Mouse (Mus musculus) liver, embryonic 15.5 days (tissue): ENCODE data around the gene Fnbp1. TPM values are rescaled to one million over a fixed set of nuclear protein-coding genes. Genes with fewer than 3 reads are reported as not detected.

ENCODE experiments used
- ATAC-seq: fragments of 200-750 bp; cut with Nextera tagmentation; 2 replicates; pipeline ENCODE4 v1.8.0; 2017; ENCODE audit warnings: moderate number of reproducible peaks, mild to moderate bottlenecking, moderate library complexity; ENCODE audit not compliant: insufficient read depth
- H3K27ac ChIP-seq: fragments of 300-500 bp; sonication (generic); replicated peaks from 2 replicates; pipeline ENCODE4 v1.5.1; 2015; ENCODE audit warnings: mild to moderate bottlenecking, inconsistent platforms
- H3K27me3 ChIP-seq: fragments of 300-500 bp; sonication (generic); 2 replicates; pipeline ENCODE4 v1.6.1; 2015; ENCODE audit warnings: mild to moderate bottlenecking, inconsistent platforms
- H3K36me3 ChIP-seq: fragments of 300-500 bp; sonication (generic); replicated peaks from 2 replicates; pipeline ENCODE4 v1.6.1; 2015; ENCODE audit warnings: moderate library complexity, mild to moderate bottlenecking, inconsistent platforms
- H3K4me1 ChIP-seq: fragments of 300-500 bp; sonication (generic); replicated peaks from 2 replicates; pipeline ENCODE4 v1.6.1; 2015; ENCODE audit warnings: inconsistent platforms
- H3K4me2 ChIP-seq: fragments of 300-500 bp; sonication (generic); 2 replicates; pipeline ENCODE4 v1.6.1; 2015; ENCODE audit warnings: moderate library complexity, mild to moderate bottlenecking, inconsistent platforms
- H3K4me3 ChIP-seq: fragments of 300-500 bp; sonication (generic); replicated peaks from 2 replicates; pipeline ENCODE4 v1.5.1; 2015; ENCODE audit warnings: mild to moderate bottlenecking, inconsistent platforms
- H3K9ac ChIP-seq: fragments of 300-500 bp; sonication (generic); 2 replicates; pipeline ENCODE4 v1.6.1; 2015; ENCODE audit warnings: moderate library complexity, mild to moderate bottlenecking, inconsistent platforms
- H3K9me3 ChIP-seq: fragments of 300-500 bp; sonication (generic); replicated peaks from 2 replicates; pipeline ENCODE4 v1.6.1; 2016; ENCODE audit warnings: inconsistent platforms
- WGBS: fragments of 180-500 bp; shearing (Covaris S2); methylation state at CpG from one replicate; pipeline ENCODE4 v1.1.7; 2015; ENCODE audit warnings: mixed read lengths; ENCODE audit not compliant: insufficient replicate concordance; 5-methylcytosine and 5-hydroxymethylcytosine counted together
- polyA plus RNA-seq: library from polyadenylated mRNA; unstranded; fragments of >200 nt; fragmentation: Nextera tagmentation; extraction: Ambion mirVana; gene quantifications from 2 replicates; pipeline ENCODE4 v1.2.1, GENCODE M21; 2015

The Fnbp1 gene
- polyA plus RNA-seq, 1 experiment from 2014 or later: 5.1 TPM

DNA sequence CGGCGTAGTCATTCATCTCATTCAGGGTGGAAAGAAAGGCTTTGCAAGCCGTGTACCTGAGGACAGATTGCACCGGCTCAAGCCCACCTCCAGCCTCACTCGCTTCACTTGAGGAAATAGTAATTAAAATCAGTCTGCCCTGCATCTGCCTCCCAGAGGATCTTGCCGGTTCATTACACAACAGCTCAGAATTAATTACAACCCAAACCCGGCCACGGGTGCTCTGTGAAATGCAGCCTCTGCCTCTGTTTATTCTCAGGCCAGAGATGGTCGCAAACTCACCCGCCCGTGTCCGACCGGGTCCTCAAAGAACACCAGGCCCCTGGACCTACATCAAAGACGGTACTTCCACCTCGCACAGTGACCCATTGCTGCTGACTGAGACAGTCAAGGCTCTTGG, 45.7 kb downstream of the Fnbp1 start:
- 82% methylated on average over 15 of the region's 15 CpGs for WGBS
- no peak for ATAC-seq
- Histone ChIP-seq H3K27ac (no peak overlapping the region), H3K36me3 (peaks cover 6% of the 10 kb centered on the region), H3K9me3 (no peaks in the 10 kb centered on the region), H3K4me1 (peaks cover 4% of the 10 kb centered on the region; the same call in 1 of the 2 replicates), H3K9ac (no peak overlapping the region), H3K4me3 (no peak overlapping the region), H3K4me2 (no peak overlapping the region), H3K27me3 (no peaks in the 10 kb centered on the region)

DNA sequence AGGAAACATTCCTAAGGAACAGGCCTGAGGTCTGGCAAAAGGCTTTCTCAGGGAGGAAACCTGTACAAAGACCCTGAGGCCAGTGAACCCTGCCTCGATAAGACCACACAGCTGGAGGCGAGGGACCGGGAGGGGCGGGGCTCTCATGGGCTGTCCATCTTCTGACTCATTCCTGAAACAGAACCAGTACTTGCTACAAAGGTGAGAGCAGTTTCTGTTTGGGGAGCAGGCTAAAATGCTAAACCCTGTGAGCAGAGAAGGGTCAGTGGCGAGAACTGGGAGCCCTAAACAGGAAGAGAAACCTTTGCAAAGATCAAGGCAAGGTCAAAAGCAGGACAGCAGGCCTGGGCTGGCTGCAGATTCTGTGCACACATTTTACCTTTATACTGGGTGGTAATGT, 47.2 kb downstream of the Fnbp1 start:
- Histone ChIP-seq H3K4me1 (peaks cover 3% of the 10 kb centered on the region; the same call in 1 of the 2 replicates), H3K27me3 (no peaks in the 10 kb centered on the region), H3K27ac (no peak overlapping the region), H3K4me2 (no peak overlapping the region), H3K36me3 (no peaks in the 10 kb centered on the region), H3K9ac (no peak overlapping the region), H3K9me3 (no peaks in the 10 kb centered on the region), H3K4me3 (no peak overlapping the region)
- ATAC-seq: no peak
- 54% methylated on average over 5 of the region's 5 CpGs for WGBS

DNA sequence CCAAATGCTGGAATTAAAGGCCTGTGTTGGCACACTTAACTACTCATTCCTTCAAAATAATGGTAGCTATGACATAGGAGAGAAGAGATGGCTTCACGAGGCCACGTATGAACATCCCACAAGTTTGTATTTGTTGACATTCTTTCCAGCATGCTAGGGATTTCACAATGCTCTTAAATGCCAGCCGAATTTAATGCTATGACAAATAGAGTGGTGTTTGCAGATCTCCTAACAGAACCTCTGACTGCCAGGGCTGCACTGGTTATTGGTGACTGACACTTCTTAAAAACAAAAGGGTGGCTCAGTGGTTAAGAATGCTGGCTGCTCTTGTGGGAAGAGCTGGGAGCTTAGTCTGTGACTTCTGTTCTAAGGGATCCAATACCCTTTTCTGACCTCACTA, 48.9 kb downstream of the Fnbp1 start:
- Histone ChIP-seq H3K27me3 (no peaks in the 10 kb centered on the region), H3K4me1 (peaks cover 16% of the 10 kb centered on the region), H3K9ac (no peak overlapping the region), H3K4me3 (no peak overlapping the region), H3K36me3 (no peaks in the 10 kb centered on the region), H3K9me3 (no peaks in the 10 kb centered on the region), H3K4me2 (no peak overlapping the region), H3K27ac (no peak overlapping the region)
- no peak for ATAC-seq
- 64% methylated on average over 3 of the region's 3 CpGs for WGBS

DNA sequence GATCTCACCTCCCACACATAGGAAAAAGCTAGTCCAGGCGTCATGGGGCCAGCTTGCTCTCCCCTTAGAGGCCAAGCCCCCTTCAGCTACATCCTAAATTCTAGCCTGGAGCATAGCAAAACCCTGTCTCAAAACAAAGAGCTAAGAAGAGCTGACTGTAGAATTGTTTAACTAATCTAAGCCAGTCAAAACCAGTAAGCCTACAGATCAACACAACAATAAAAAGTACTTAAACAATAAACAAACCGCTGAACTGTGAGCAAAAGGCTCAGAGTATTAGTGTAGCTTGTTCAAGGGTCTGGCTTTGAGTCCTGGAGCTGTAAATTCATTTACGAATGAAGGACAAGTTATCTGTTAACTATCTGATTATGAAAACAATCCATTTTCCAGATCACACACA, 50.6 kb downstream of the Fnbp1 start:
- Histone ChIP-seq H3K27ac (no peak overlapping the region), H3K36me3 (no peaks in the 10 kb centered on the region), H3K9ac (no peak overlapping the region), H3K9me3 (no peaks in the 10 kb centered on the region), H3K4me3 (no peak overlapping the region), H3K4me2 (no peak overlapping the region), H3K27me3 (no peaks in the 10 kb centered on the region), H3K4me1 (peaks cover 30% of the 10 kb centered on the region)
- ATAC-seq: no peak
- WGBS: 55% methylated on average over 3 of the region's 3 CpGs

DNA sequence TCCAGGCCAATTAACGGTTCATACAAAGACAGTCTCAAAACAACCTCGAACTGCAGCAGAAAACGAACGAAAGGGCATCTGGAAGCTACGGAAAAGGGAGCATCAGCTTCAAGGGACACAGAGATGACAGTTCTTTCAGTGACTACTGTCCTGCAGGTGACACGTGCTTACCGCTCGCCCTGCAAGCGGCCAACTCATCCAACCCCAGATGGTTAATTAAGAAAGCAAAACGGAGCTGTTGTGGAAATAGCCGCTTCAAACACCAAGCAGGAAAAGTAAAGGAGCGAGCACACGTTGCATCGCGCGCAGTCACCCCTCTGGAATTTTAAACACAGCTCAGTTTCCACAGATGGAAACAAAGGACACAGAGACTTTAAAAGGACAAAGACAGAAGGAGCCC, 52.2 kb downstream of the Fnbp1 start:
- no peak for ATAC-seq
- no peaks in the 10 kb centered on the region for H3K27me3 ChIP-seq
- peaks cover 30% of the 10 kb centered on the region for H3K4me1 ChIP-seq
- H3K27ac ChIP-seq: no peak overlapping the region
- H3K9me3 ChIP-seq: no peaks in the 10 kb centered on the region
- 76% methylated on average over 16 of the region's 16 CpGs for WGBS
- no peak overlapping the region for H3K9ac ChIP-seq
- no peaks in the 10 kb centered on the region for H3K36me3 ChIP-seq
- H3K4me3 ChIP-seq: no peak overlapping the region
- H3K4me2 ChIP-seq: no peak overlapping the region

DNA sequence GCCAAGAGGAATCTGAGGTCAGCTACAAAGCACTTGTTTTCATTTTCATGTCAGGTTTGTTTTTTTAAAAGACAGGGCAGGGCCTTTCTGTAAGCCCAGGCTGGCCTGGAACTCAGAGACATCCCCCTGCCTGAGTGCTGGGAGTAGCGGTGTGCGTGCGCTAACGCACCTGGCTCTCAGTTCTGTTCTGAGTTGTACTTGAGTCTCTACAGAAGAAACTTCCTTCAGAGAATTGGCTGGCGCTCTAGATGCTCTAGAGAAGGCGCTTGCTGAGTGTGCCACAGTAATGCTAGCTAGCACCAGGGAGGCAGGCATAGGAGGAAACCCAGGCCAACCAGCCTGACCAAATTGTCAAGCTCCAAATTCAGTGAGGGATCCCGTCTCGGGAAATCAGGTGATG, 52.9 kb downstream of the Fnbp1 start:
- Histone ChIP-seq H3K4me2 (no peak overlapping the region), H3K9me3 (no peaks in the 10 kb centered on the region), H3K4me3 (no peak overlapping the region), H3K9ac (no peak overlapping the region), H3K27me3 (no peaks in the 10 kb centered on the region), H3K27ac (no peak overlapping the region), H3K4me1 (peaks cover 30% of the 10 kb centered on the region), H3K36me3 (peaks cover 6% of the 10 kb centered on the region)
- WGBS: 70% methylated on average over 8 of the region's 8 CpGs
- ATAC-seq: no peak

DNA sequence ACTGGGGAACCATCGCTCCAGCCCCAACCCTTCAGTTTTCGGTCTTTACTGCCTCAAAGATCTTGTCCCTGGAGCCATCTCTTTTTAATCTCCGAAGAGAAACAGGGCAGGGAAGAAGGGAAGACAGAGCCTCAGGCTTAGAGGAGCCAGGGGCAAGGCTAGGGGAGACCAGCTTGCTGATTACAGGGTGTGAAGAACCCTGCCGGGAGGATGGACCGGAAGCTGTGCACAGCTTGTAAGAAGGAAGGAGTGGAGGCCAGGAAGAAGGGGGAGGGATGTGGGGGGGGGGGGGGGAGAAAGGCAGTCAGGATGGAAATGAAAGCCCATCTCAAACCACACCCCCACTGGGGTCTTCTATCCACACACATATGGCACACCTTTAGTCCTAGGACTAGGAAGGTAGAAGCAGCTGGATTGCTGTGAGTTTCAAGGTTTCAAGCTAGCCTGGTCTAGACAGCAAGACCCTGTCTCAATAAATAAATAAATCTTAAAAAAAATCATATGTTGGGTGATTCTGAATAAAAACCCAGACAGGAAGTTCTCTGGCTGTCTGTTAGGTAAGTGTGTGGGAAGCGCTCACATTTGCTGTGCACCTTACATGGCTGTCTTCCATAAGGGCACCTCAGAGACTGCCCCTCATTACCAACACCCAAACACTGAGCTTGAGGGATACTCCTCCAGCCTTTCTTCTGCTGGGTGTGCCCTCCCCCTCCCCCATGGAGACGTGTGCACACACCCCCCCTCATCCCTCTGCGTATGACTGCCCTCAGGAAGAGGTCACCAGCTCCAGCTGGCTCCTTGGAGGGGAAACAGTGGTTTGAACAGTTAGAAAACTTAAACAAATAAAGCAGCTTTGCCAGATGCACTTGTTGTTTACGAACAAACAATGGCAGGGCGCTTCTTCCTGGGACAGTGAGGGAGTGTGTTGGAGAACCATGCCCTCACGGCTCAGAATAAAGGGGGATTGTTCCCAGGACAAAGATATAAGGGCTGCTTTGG, 53.8 kb downstream of the Fnbp1 start:
- H3K9ac ChIP-seq: no peak overlapping the region
- 25% methylated on average over 11 of the region's 11 CpGs for WGBS
- H3K4me2 ChIP-seq: peak overlapping the region; percentile 1
- no peaks in the 10 kb centered on the region for H3K27me3 ChIP-seq
- peak overlapping the region; percentile 51; the same call in 1 of the 2 replicates for H3K27ac ChIP-seq
- peaks cover 10% of the 10 kb centered on the region for H3K36me3 ChIP-seq
- H3K9me3 ChIP-seq: no peaks in the 10 kb centered on the region
- no peak overlapping the region for H3K4me3 ChIP-seq
- 0 out of 2 replicates have a peak, but pooled peaks have one; percentile 32 for ATAC-seq
- H3K4me1 ChIP-seq: peaks cover 37% of the 10 kb centered on the region

DNA sequence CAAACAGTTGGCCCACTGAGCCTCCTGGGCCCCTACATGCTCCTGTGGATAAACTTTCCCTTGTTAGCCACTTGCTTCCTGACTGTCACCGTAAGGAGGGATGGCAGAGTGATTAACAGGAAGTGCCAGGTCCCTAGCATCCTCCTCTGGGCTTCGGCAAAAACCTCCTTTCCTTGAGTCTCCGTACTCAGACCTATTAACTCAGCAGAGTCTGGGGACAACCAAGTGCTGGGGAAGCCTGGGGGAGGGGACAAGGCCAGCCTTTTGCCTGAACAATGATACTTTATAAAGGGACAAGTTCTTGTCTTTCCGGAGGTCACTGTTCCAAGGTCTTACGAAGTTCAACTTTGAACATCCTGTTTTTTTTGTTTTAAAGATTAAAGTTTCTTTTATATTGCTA, 54.7 kb downstream of the Fnbp1 start:
- WGBS: 30% methylated on average over 5 of the region's 5 CpGs

DNA sequence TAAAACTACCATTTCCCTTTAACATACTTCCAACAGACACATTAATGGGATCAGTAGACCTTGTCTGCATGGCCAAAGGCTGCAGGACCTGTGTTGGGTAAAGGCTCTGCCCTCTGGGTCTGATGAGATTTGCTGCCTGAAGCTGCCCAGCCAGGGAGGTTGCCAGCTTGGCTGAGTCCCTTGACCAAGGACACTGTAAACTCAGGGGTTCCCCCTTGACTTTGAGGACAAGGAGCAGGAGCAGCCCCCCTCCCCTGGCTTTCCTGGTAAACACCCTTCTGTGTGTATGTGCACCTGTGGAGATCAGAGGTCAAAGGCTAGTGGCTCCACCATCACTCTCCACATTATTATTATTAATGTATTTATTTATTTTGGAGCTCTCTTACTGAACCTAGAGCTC, 55.3 kb downstream of the Fnbp1 start:
- Histone ChIP-seq H3K9me3 (no peaks in the 10 kb centered on the region), H3K27me3 (no peaks in the 10 kb centered on the region), H3K4me1 (peaks cover 50% of the 10 kb centered on the region), H3K4me3 (no peak overlapping the region), H3K27ac (no peak overlapping the region), H3K9ac (no peak overlapping the region), H3K4me2 (no peak overlapping the region), H3K36me3 (peaks cover 10% of the 10 kb centered on the region)
- ATAC-seq: no peak

More for the DNA sequence above, 54.7 kb downstream of the Fnbp1 start:
- Histone ChIP-seq H3K9ac (no peak overlapping the region), H3K4me3 (no peak overlapping the region), H3K27ac (no peak overlapping the region), H3K27me3 (no peaks in the 10 kb centered on the region), H3K4me2 (peak overlapping the region; percentile 1; the same call in 1 of the 2 replicates), H3K4me1 (peaks cover 46% of the 10 kb centered on the region), H3K36me3 (peaks cover 10% of the 10 kb centered on the region), H3K9me3 (no peaks in the 10 kb centered on the region)
- no peak for ATAC-seq

DNA sequence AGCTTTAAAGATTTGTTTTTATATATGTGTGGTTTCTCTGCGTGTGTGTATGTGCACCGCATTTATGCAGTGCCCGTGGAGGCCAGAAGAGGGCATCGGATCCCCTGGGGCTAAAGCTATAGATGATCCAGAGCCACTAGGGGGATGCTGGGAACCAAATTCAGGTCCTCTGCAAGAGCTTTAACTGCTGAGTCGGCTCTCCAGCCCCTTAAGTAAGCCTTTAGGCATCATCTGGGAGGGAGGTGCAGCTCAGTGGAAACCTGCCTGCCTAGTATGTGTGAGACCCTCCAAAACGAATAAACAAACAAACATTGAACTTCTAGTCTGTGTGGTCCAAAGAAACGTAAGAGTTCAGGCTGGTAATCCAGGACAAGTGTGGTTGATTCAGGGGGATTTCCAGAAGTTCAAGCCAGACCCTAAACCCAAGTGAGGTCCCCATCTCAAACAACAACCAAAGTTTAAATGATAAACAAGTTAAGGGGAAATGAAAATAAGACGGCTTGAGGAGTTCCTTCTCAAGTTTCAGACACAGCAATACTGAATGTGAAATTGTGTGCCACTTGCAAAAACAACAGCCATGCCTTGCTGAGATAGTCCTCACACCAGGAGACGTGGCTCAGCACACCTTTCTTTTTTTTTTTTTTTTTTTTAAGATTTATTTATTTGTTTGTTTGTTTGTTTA, 57.5 kb downstream of the Fnbp1 start:
- Histone ChIP-seq H3K4me2 (no peak overlapping the region), H3K27me3 (no peaks in the 10 kb centered on the region), H3K9ac (no peak overlapping the region), H3K27ac (no peak overlapping the region), H3K9me3 (no peaks in the 10 kb centered on the region), H3K36me3 (peaks cover 10% of the 10 kb centered on the region), H3K4me3 (no peak overlapping the region), H3K4me1 (peaks cover 54% of the 10 kb centered on the region)
- ATAC-seq: no peak
- WGBS: 84% methylated on average over 9 of the region's 9 CpGs

DNA sequence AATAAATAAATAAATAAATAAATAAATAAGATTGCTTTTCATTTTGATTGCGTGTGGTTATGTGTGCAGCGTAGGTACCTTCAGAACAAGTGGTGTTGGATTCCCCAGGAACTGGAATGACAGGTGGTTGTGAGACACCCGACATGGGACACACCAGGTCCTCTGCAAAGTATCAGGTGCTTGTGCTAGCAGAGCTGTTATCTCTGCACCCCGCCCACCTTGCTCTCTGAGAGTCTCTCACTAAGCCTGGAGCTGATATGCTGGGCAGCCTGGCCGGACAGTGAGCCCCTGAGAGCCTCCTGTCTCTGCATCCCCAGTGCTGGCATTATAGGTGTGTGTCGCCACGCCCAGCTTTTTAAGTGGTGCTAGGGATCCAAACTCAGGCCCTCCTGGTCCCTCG, 58.4 kb downstream of the Fnbp1 start:
- Histone ChIP-seq H3K4me1 (peaks cover 47% of the 10 kb centered on the region), H3K4me3 (no peak overlapping the region), H3K9ac (no peak overlapping the region), H3K27me3 (no peaks in the 10 kb centered on the region), H3K9me3 (no peaks in the 10 kb centered on the region), H3K36me3 (peaks cover 10% of the 10 kb centered on the region), H3K4me2 (no peak overlapping the region), H3K27ac (no peak overlapping the region)
- WGBS: 64% methylated on average over 8 of the region's 8 CpGs
- ATAC-seq: no peak
